Mouse (Mus musculus) heart, embryonic 16.5 days (tissue): ENCODE measurements around the gene Camk2b. TPM values are rescaled to one million over a fixed set of nuclear protein-coding genes. Genes with fewer than 3 reads are reported as not detected.
"Not testable (repeated sequence)": the region's sequence is repeated elsewhere in the genome, so short reads cannot be mapped to it uniquely, and the experiment has no call there.

ENCODE experiments used
- ATAC-seq: fragments of 200-750 bp; cut with Nextera tagmentation; replicated peaks from 2 replicates; pipeline ENCODE4 v1.8.0; 2017; ENCODE audit warnings: moderate number of reproducible peaks; ENCODE audit not compliant: insufficient read depth, low FRiP score; ENCODE audit errors: extremely low read depth
- H3K27ac ChIP-seq: fragments of 300-500 bp; sonication (generic); 2 replicates; pipeline ENCODE4 v1.5.1; 2014; ENCODE audit warnings: mild to moderate bottlenecking, low read length, control low read depth, moderate library complexity
- H3K27me3 ChIP-seq: fragments of 300-500 bp; sonication (generic); 2 replicates; pipeline ENCODE4 v1.6.1; 2014; ENCODE audit warnings: low read length, mixed read lengths; ENCODE audit not compliant: control insufficient read depth, insufficient read depth
- H3K36me3 ChIP-seq: fragments of 300-500 bp; sonication (generic); 2 replicates; pipeline ENCODE4 v1.6.1; 2014; ENCODE audit not compliant: control insufficient read depth, insufficient read depth
- H3K4me1 ChIP-seq: fragments of 300-500 bp; sonication (generic); 2 replicates; pipeline ENCODE4 v1.6.1; 2014; ENCODE audit warnings: low read length, mixed read lengths; ENCODE audit not compliant: control insufficient read depth, insufficient read depth
- H3K4me2 ChIP-seq: fragments of 300-500 bp; sonication (generic); 2 replicates; pipeline ENCODE4 v1.6.1; 2014; ENCODE audit warnings: low read depth, mild to moderate bottlenecking, control low read depth, low read length
- H3K4me3 ChIP-seq: fragments of 300-500 bp; sonication (generic); 2 replicates; pipeline ENCODE4 v1.5.1; 2014; ENCODE audit warnings: mild to moderate bottlenecking, control low read depth, low read length
- H3K9ac ChIP-seq: fragments of 300-500 bp; sonication (generic); 2 replicates; pipeline ENCODE4 v1.6.1; 2014; ENCODE audit warnings: low read length, control low read depth
- H3K9me3 ChIP-seq: fragments of 300-500 bp; sonication (generic); replicated peaks from 2 replicates; pipeline ENCODE4 v1.6.1; 2016; ENCODE audit warnings: low read length; ENCODE audit not compliant: control insufficient read depth
- WGBS: fragments of 180-500 bp; shearing (Covaris S2); extraction: QIAGEN DNeasy Blood & Tissue Kit; methylation state at CpG from one replicate; pipeline ENCODE4 v1.1.7; 2014; 5-methylcytosine and 5-hydroxymethylcytosine counted together
- polyA plus RNA-seq: library from polyadenylated mRNA; unstranded; fragments of >200 nt; fragmentation: Nextera tagmentation; extraction: Ambion mirVana; gene quantifications from 2 replicates; pipeline ENCODE4 v1.2.1, GENCODE M21; 2015

The Camk2b gene
- polyA plus RNA-seq, 1 experiment from 2014 or later: 2.7 TPM

- no peak overlapping the region for H3K4me2 ChIP-seq
- no peak overlapping the region for H3K27ac ChIP-seq
- H3K4me1 ChIP-seq: no peaks in the 10 kb centered on the region
- no peak for ATAC-seq
- 54% methylated on average over 2 of the region's 2 CpGs for WGBS
- H3K9ac ChIP-seq: no peak overlapping the region
- no peaks in the 10 kb centered on the region for H3K27me3 ChIP-seq
- H3K9me3 ChIP-seq: no peaks in the 10 kb centered on the region; the same call in 1 of the 2 replicates
- no peak overlapping the region for H3K4me3 ChIP-seq
- H3K36me3 ChIP-seq: peaks cover 3% of the 10 kb centered on the region; the same call in 1 of the 2 replicates
These were observed 52.8 kb downstream of the Camk2b start for GRCm38 (mm10) chr11:6013359-6013758.

- 91% methylated on average over 3 of the region's 3 CpGs for WGBS
- H3K9ac ChIP-seq: no peak overlapping the region
- H3K4me1 ChIP-seq: no peaks in the 10 kb centered on the region
- no peaks in the 10 kb centered on the region for H3K27me3 ChIP-seq
- no peak for ATAC-seq
- peaks cover 3% of the 10 kb centered on the region; the same call in 1 of the 2 replicates for H3K36me3 ChIP-seq
- H3K9me3 ChIP-seq: no peaks in the 10 kb centered on the region; the same call in 1 of the 2 replicates
- no peak overlapping the region for H3K4me2 ChIP-seq
- H3K4me3 ChIP-seq: no peak overlapping the region
- no peak overlapping the region for H3K27ac ChIP-seq
These were observed 54.3 kb downstream of the Camk2b start for GRCm38 (mm10) chr11:6011879-6012278.

- not testable (repeated sequence) for H3K9ac ChIP-seq, H3K27ac ChIP-seq, H3K4me2 ChIP-seq, H3K4me1 ChIP-seq, H3K9me3 ChIP-seq, H3K27me3 ChIP-seq, ATAC-seq, H3K36me3 ChIP-seq, H3K4me3 ChIP-seq
- WGBS: 100% methylated on average over 3 of the region's 18 CpGs
These were observed 55.2 kb downstream of the Camk2b start for GRCm38 (mm10) chr11:6010751-6011482.

- H3K27me3 ChIP-seq, H3K27ac ChIP-seq, H3K9ac ChIP-seq, ATAC-seq, H3K9me3 ChIP-seq, H3K36me3 ChIP-seq: not testable (repeated sequence)
- WGBS: 36% methylated on average over 9 of the region's 13 CpGs
- peak overlapping the region; percentile 48 for H3K4me3 ChIP-seq
- peak overlapping the region; percentile 56 for H3K4me2 ChIP-seq
- peaks cover 15% of the 10 kb centered on the region for H3K4me1 ChIP-seq
These were observed 58.4 kb downstream of the Camk2b start for GRCm38 (mm10) chr11:6007779-6008128.

GRCm38 (mm10) chr11:6007010-6007778 is 59.0 kb downstream of the Camk2b start:
- H3K27ac ChIP-seq, H3K36me3 ChIP-seq, H3K9me3 ChIP-seq, H3K27me3 ChIP-seq: not testable (repeated sequence)
- WGBS: 4% methylated on average over 23 of the region's 49 CpGs
- Histone ChIP-seq H3K4me2 (peak overlapping the region; percentile 60), H3K4me1 (peaks cover 21% of the 10 kb centered on the region), H3K4me3 (peak overlapping the region; percentile 53), H3K9ac (peak overlapping the region; percentile 63)
- 0 out of 2 replicates have a peak, but pooled peaks have one; percentile 30 for ATAC-seq

- peak overlapping the region; percentile 53 for H3K4me3 ChIP-seq
- not testable (repeated sequence) for H3K27ac ChIP-seq, H3K36me3 ChIP-seq, H3K9me3 ChIP-seq, ATAC-seq, H3K27me3 ChIP-seq
- H3K9ac ChIP-seq: peak overlapping the region; percentile 63
- H3K4me1 ChIP-seq: peaks cover 28% of the 10 kb centered on the region
- WGBS: 2% methylated on average over 33 of the region's 44 CpGs
- peak overlapping the region; percentile 60 for H3K4me2 ChIP-seq
These were observed 59.7 kb downstream of the Camk2b start for GRCm38 (mm10) chr11:6006351-6007009.

- H3K4me3 ChIP-seq, H3K9ac ChIP-seq, H3K4me2 ChIP-seq, H3K27me3 ChIP-seq, H3K9me3 ChIP-seq, ATAC-seq, H3K36me3 ChIP-seq, H3K27ac ChIP-seq: not testable (repeated sequence)
- H3K4me1 ChIP-seq: peaks cover 37% of the 10 kb centered on the region
- WGBS: 52% methylated on average over 1 of the region's 4 CpGs
These were observed 60.7 kb downstream of the Camk2b start for GRCm38 (mm10) chr11:6005374-6006043.

GRCm38 (mm10) chr11:6003046-6003639 is 63.0 kb downstream of the Camk2b start:
- H3K4me3 ChIP-seq: no peak overlapping the region
- peaks cover 49% of the 10 kb centered on the region for H3K4me1 ChIP-seq
- no peaks in the 10 kb centered on the region for H3K36me3 ChIP-seq
- WGBS: 35% methylated on average over 2 of the region's 2 CpGs
- H3K9ac ChIP-seq: peak overlapping the region; percentile 27
- H3K9me3 ChIP-seq: no peaks in the 10 kb centered on the region
- H3K4me2 ChIP-seq: no peak overlapping the region
- peak overlapping the region; percentile 73 for H3K27ac ChIP-seq
- ATAC-seq: no peak
- H3K27me3 ChIP-seq: no peaks in the 10 kb centered on the region
